Mouse (Mus musculus): ENCODE data around the gene 3110040M04Rik.

DNA sequence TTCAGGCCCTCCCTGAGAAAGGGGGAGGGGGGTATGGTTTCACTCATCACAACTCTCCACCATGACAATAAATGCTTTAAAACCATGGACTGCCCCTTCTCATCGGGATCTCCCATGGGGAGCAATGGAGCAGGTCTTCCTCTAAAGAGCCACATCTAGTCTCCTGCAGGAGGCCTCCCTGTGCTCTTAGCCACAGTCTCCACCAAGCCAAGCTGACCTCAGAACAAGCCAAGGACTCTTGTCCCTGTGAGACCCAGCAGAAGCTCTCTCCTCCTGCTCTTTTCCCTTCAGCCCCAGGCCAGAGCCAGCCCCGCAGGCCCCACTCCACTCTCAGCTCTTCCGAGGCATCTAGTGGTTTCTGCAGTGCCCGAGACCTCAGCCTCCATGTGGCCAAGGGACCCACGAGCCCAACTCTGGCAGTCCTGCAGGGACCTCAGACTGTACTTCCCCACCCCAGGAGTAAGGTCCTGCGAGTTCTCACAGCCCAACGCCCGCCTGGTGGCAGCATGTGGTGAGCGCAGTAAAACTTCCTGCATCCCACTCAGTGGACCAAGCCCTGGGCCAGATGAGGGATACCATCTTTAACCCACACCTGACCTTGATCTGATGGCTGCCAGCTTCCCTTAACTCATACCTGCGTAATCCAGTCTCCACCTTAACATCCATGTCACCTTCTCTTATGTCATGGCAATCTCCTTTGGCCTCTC lies 18.8 kb downstream of the 3110040M04Rik start:
- no peak for TF ChIP-seq CTCF (IDR thresholded peaks at IDR 0.05; ENCODE audit: extremely low read depth, insufficient read depth, insufficient read length, insufficient replicate concordance)
- TF ChIP-seq POLR2A (IDR thresholded peaks at IDR 0.05; ENCODE audit: low read depth, low read length), result no peak
